Mouse (Mus musculus) forebrain, embryonic 13.5 days (tissue): Measurements from ENCODE around the gene Gm21885. TPM values are rescaled to one million over a fixed set of nuclear protein-coding genes. Genes with fewer than 3 reads are reported as not detected.
A peak's percentile ranks its signal among the peaks of the same experiment; 100 is the strongest.
"Not testable (repeated sequence)": the region's sequence is repeated elsewhere in the genome, so short reads cannot be mapped to it uniquely, and the experiment has no call there.

ENCODE experiments used
- ATAC-seq: fragments of 200-750 bp; cut with Nextera tagmentation; 2 replicates; pipeline ENCODE4 v1.8.0; 2017
- H3K27ac ChIP-seq: fragments of 300-500 bp; sonication (generic); 2 replicates; pipeline ENCODE4 v1.5.1; 2015; ENCODE audit warnings: inconsistent platforms, mild to moderate bottlenecking, moderate library complexity
- H3K27me3 ChIP-seq: fragments of 300-500 bp; sonication (generic); 2 replicates; pipeline ENCODE4 v1.6.1; 2015; ENCODE audit warnings: mild to moderate bottlenecking, inconsistent platforms
- H3K36me3 ChIP-seq: fragments of 300-500 bp; sonication (generic); 2 replicates; pipeline ENCODE4 v1.6.1; 2015; ENCODE audit warnings: mild to moderate bottlenecking, inconsistent platforms; ENCODE audit not compliant: poor library complexity, severe bottlenecking
- H3K4me1 ChIP-seq: fragments of 300-500 bp; sonication (generic); 2 replicates; pipeline ENCODE4 v1.6.1; 2015; ENCODE audit warnings: inconsistent platforms
- H3K4me2 ChIP-seq: fragments of 300-500 bp; sonication (generic); 2 replicates; pipeline ENCODE4 v1.6.1; 2015; ENCODE audit warnings: inconsistent platforms, mild to moderate bottlenecking, moderate library complexity
- H3K4me3 ChIP-seq: fragments of 300-500 bp; sonication (generic); 2 replicates; pipeline ENCODE4 v1.5.1; 2015; ENCODE audit warnings: mild to moderate bottlenecking, inconsistent platforms
- H3K9ac ChIP-seq: fragments of 300-500 bp; sonication (generic); 2 replicates; pipeline ENCODE4 v1.6.1; 2015; ENCODE audit warnings: mild to moderate bottlenecking, inconsistent platforms
- H3K9me3 ChIP-seq: fragments of 300-500 bp; sonication (generic); replicated peaks from 2 replicates; pipeline ENCODE4 v1.6.1; 2016; ENCODE audit warnings: inconsistent platforms
- WGBS: fragments of 180-500 bp; shearing (Covaris S2); methylation state at CpG from one replicate; pipeline ENCODE4 v1.1.7; 2015; 5-methylcytosine and 5-hydroxymethylcytosine counted together
- polyA plus RNA-seq: library from polyadenylated mRNA; unstranded; fragments of >200 nt; fragmentation: Nextera tagmentation; extraction: Ambion mirVana; gene quantifications from 2 replicates; pipeline ENCODE4 v1.2.1, GENCODE M21; 2015

Gene Gm21885
- polyA plus RNA-seq, 1 experiment from 2014 or later = not detected

GRCm38 (mm10) chr11:94245955-94246788 lies 35.5 kb upstream of the Gm21885 start, which contains the start of gene Wfikkn2:
TSS of gene Wfikkn2 (minus strand) at chr11:94246005.
- WGBS = 42% methylated on average over 17 of the region's 17 CpGs
- no peaks in the 10 kb centered on the region for H3K36me3 ChIP-seq
- no peak within 1 kb of the TSS for H3K9ac ChIP-seq
- H3K27ac ChIP-seq = peak within 1 kb of the TSS; percentile 60
- no peak within 1 kb of the TSS for H3K4me2 ChIP-seq
- ATAC-seq = peak; percentile 91
- H3K4me1 ChIP-seq = peaks cover 41% of the 10 kb centered on the region
- no peaks in the 10 kb centered on the region for H3K9me3 ChIP-seq
- H3K4me3 ChIP-seq = no peak within 1 kb of the TSS
- H3K27me3 ChIP-seq = no peaks in the 10 kb centered on the region; the same call in 1 of the 2 replicates

DNA sequence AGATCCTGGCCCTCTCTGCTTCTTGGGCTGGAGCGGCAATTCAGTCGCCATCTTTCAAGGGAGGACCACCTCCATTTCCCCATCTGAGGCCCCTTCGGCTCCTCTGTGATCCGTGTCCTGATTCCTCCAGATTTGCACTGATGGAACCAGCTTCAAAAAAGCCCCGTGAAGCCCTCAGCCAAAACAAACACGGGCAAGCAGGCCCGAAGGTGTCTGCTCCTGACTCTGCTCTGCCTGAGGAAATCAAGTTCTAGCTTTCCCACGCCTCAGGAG lies 34.9 kb upstream of the Gm21885 start:
- Histone ChIP-seq H3K9me3 (no peaks in the 10 kb centered on the region), H3K4me1 (peaks cover 41% of the 10 kb centered on the region), H3K27ac (peak overlapping the region; percentile 60), H3K36me3 (no peaks in the 10 kb centered on the region), H3K4me3 (no peak overlapping the region), H3K27me3 (no peaks in the 10 kb centered on the region; the same call in 1 of the 2 replicates), H3K4me2 (no peak overlapping the region), H3K9ac (no peak overlapping the region)
- WGBS = 71% methylated on average over 8 of the region's 8 CpGs
- ATAC-seq = no peak

DNA sequence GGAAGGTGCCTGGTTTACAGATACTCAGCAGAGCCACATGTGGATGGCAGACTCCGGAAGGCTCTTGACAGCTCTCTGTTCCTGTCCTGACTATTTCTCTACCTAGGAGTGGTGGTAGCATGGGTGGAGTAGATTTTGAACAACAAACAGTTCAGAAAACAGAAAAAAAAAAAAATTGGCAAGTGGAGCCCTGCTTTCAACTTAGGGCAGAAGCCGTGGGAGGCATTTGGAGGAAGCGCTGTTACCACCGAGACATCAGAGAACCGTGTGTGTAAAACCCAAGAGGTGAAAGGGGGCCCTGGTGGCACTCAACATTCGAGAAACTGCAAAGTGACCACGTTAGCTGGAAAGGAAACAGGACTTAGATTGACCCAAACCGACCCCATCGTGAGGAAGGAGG lies 28.5 kb upstream of the Gm21885 start:
- Histone ChIP-seq H3K4me3 (no peak overlapping the region), H3K36me3 (no peaks in the 10 kb centered on the region), H3K27me3 (no peaks in the 10 kb centered on the region), H3K9me3 (no peaks in the 10 kb centered on the region), H3K4me2 (no peak overlapping the region), H3K27ac (no peak overlapping the region), H3K9ac (no peak overlapping the region), H3K4me1 (peaks cover 6% of the 10 kb centered on the region; the same call in 1 of the 2 replicates)
- 83% methylated on average over 9 of the region's 9 CpGs for WGBS
- ATAC-seq = no peak

DNA sequence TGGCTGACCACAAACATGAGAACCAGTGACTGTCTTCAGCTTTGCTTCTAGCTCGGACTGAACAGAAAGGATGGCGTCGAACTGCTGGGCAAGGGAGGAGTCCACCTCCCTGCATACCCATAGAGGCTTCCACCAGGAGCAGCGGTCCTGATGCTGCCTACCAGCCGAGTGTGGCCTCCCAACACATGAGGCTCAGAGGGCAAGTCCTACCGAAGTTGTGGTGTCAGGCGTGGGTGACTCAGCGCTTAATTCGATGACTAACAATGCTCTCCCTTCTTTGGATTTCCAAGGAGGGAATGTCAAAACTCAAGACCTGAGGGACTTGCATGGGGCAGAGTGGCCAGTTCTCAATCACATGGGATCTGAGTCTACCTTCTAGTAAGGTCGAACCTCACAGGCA lies 28.0 kb upstream of the Gm21885 start:
- H3K27ac ChIP-seq = no peak overlapping the region
- no peak for ATAC-seq
- H3K4me3 ChIP-seq = no peak overlapping the region
- no peaks in the 10 kb centered on the region for H3K9me3 ChIP-seq
- WGBS = 89% methylated on average over 10 of the region's 10 CpGs
- H3K4me2 ChIP-seq = no peak overlapping the region
- H3K9ac ChIP-seq = no peak overlapping the region
- H3K4me1 ChIP-seq = peaks cover 6% of the 10 kb centered on the region; the same call in 1 of the 2 replicates
- H3K27me3 ChIP-seq = no peaks in the 10 kb centered on the region
- H3K36me3 ChIP-seq = no peaks in the 10 kb centered on the region

- Histone ChIP-seq H3K9me3 (no peaks in the 10 kb centered on the region), H3K4me3 (no peak overlapping the region), H3K27ac (no peak overlapping the region), H3K4me1 (peaks cover 6% of the 10 kb centered on the region; the same call in 1 of the 2 replicates), H3K27me3 (no peaks in the 10 kb centered on the region), H3K9ac (no peak overlapping the region), H3K4me2 (no peak overlapping the region), H3K36me3 (no peaks in the 10 kb centered on the region)
- 57% methylated on average over 5 of the region's 5 CpGs for WGBS
- peak; percentile 65; the same call in 1 of the 2 replicates for ATAC-seq
Observed at GRCm38 (mm10) chr11:94255733-94256132, 25.9 kb upstream of the Gm21885 start.

DNA sequence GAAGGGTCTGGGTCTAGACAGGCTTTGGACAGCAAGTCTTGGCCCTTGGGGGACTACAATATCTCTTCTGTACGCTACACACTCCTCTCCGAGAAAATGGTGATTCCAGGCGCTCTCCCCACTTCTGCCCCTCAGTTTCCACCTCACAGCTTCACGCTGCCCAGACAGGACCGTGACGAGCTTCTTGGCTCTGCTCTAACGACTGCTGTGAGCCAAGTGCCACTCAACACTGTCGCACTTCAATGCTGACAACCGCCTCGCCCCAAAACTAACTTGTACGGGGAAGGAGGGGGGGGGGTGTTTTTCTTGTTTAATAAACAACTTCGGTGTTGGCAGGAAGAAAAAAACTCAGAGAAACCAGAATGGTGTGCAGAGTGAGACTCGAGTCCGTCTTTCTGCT lies 23.7 kb upstream of the Gm21885 start:
- no peak overlapping the region for H3K4me3 ChIP-seq
- H3K4me1 ChIP-seq = peaks cover 6% of the 10 kb centered on the region; the same call in 1 of the 2 replicates
- H3K27ac ChIP-seq = no peak overlapping the region
- H3K9me3 ChIP-seq = no peaks in the 10 kb centered on the region
- 61% methylated on average over 14 of the region's 14 CpGs for WGBS
- ATAC-seq = peak; percentile 74; the same call in 1 of the 2 replicates
- no peaks in the 10 kb centered on the region for H3K36me3 ChIP-seq
- no peaks in the 10 kb centered on the region for H3K27me3 ChIP-seq
- H3K4me2 ChIP-seq = no peak overlapping the region
- H3K9ac ChIP-seq = no peak overlapping the region

GRCm38 (mm10) chr11:94259814-94260213 lies 21.9 kb upstream of the Gm21885 start:
- no peaks in the 10 kb centered on the region for H3K27me3 ChIP-seq
- no peak overlapping the region for H3K4me2 ChIP-seq
- no peaks in the 10 kb centered on the region for H3K36me3 ChIP-seq
- H3K9ac ChIP-seq = no peak overlapping the region
- no peak for ATAC-seq
- no peaks in the 10 kb centered on the region for H3K9me3 ChIP-seq
- 42% methylated on average over 4 of the region's 4 CpGs for WGBS
- H3K27ac ChIP-seq = no peak overlapping the region
- H3K4me3 ChIP-seq = no peak overlapping the region
- peaks cover 6% of the 10 kb centered on the region; the same call in 1 of the 2 replicates for H3K4me1 ChIP-seq

GRCm38 (mm10) chr11:94261585-94262370 lies 19.9 kb upstream of the Gm21885 start:
- no peak for ATAC-seq
- Histone ChIP-seq H3K9me3 (no peaks in the 10 kb centered on the region), H3K4me2 (no peak overlapping the region), H3K27ac (no peak overlapping the region), H3K4me3 (no peak overlapping the region), H3K9ac (no peak overlapping the region), H3K4me1 (peaks cover 13% of the 10 kb centered on the region), H3K36me3 (no peaks in the 10 kb centered on the region), H3K27me3 (no peaks in the 10 kb centered on the region)
- WGBS = 82% methylated on average over 6 of the region's 6 CpGs

- Histone ChIP-seq H3K27me3 (no peaks in the 10 kb centered on the region), H3K4me2 (peak overlapping the region; percentile 59), H3K36me3 (no peaks in the 10 kb centered on the region), H3K4me1 (peaks cover 6% of the 10 kb centered on the region; the same call in 1 of the 2 replicates), H3K4me3 (peak overlapping the region; percentile 36), H3K27ac (0 out of 2 replicates have a peak overlapping the region, but pooled peaks have one; percentile 1), H3K9me3 (no peaks in the 10 kb centered on the region), H3K9ac (peak overlapping the region; percentile 53)
- peak; percentile 78 for ATAC-seq
- 1% methylated on average over 18 of the region's 18 CpGs for WGBS
Observed at GRCm38 (mm10) chr11:94265134-94265785, 16.4 kb upstream of the Gm21885 start.

- not testable (repeated sequence) for H3K9me3 ChIP-seq, H3K4me1 ChIP-seq, H3K27ac ChIP-seq, H3K4me3 ChIP-seq, H3K36me3 ChIP-seq, ATAC-seq, H3K9ac ChIP-seq, H3K27me3 ChIP-seq, H3K4me2 ChIP-seq
- WGBS = 86% methylated on average over 3 of the region's 3 CpGs
Observed at GRCm38 (mm10) chr11:94266155-94266554, 15.5 kb upstream of the Gm21885 start.

- no peaks in the 10 kb centered on the region for H3K36me3 ChIP-seq
- H3K27ac ChIP-seq = no peak overlapping the region
- no peak for ATAC-seq
- no peak overlapping the region for H3K4me3 ChIP-seq
- no peaks in the 10 kb centered on the region for H3K9me3 ChIP-seq
- H3K4me1 ChIP-seq = peaks cover 6% of the 10 kb centered on the region; the same call in 1 of the 2 replicates
- H3K9ac ChIP-seq = no peak overlapping the region
- H3K4me2 ChIP-seq = no peak overlapping the region
- no peaks in the 10 kb centered on the region for H3K27me3 ChIP-seq
Observed at GRCm38 (mm10) chr11:94268761-94269160, 12.9 kb upstream of the Gm21885 start.

DNA sequence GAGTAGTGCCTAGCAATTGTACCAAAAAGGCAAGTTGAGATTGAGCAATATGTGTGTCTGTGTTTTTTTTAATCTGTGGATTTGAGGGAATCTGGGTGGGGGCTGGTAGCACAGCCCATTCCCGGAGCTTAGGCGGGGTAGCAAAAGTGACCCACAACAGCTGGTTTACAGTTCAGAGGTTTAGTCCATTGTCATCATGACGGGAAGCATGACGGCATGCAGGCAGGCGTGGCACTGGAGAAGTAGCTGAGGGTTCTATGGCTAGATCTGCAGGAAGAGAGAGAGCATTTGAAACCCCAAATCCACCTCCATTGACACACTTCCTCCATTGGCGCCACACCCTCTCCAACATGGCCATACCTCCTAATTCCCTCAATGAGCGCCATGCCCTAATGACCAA lies 11.8 kb upstream of the Gm21885 start:
- Histone ChIP-seq H3K27me3 (no peaks in the 10 kb centered on the region), H3K36me3 (no peaks in the 10 kb centered on the region), H3K27ac (no peak overlapping the region), H3K4me2 (no peak overlapping the region), H3K9me3 (no peaks in the 10 kb centered on the region), H3K4me1 (peaks cover 6% of the 10 kb centered on the region; the same call in 1 of the 2 replicates), H3K4me3 (no peak overlapping the region), H3K9ac (no peak overlapping the region)
- ATAC-seq = no peak
- 87% methylated on average over 7 of the region's 7 CpGs for WGBS
